Mouse (Mus musculus) yolk sac, embryonic 10.5 days (tissue): ENCODE measurements around the gene Ankmy1.

Experiments
- DNase-seq: peaks from one replicate; pipeline ENCODE4 v3.0.0-alpha.2; 2017; ENCODE audit warnings: low spot score

Gene Ankmy1

GRCm38 (mm10) chr1:92830626-92831187 lies 72.0 kb downstream of the Ankmy1 start:
- no peak for DNase-seq

DNA sequence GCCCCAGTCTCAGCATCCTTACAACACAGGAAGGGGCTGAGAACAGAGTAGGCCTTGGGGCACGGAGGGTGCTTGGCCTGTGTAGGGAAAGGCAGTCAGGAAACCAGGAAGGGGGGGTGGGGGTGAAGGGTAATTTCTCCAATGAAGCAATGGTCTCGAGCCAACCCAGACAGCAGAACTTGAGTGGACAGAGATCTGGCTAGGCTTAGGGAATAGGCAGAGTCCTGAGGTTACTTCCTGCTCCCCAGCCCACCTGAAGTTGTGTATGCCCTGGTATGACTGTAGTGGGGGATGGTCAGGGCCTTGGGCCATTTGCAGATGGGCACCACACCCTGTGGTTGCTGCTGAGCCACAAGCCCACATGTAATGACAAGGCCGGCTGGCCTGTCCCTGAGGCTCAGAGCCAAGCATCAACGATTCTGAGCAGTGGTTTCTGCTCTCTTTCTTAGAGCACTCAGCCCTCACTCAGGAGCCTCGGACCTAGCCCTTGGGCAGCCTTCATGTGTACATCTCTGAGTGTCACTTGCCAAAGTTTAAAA lies 86.9 kb downstream of the Ankmy1 start:
- no peak for DNase-seq

DNA sequence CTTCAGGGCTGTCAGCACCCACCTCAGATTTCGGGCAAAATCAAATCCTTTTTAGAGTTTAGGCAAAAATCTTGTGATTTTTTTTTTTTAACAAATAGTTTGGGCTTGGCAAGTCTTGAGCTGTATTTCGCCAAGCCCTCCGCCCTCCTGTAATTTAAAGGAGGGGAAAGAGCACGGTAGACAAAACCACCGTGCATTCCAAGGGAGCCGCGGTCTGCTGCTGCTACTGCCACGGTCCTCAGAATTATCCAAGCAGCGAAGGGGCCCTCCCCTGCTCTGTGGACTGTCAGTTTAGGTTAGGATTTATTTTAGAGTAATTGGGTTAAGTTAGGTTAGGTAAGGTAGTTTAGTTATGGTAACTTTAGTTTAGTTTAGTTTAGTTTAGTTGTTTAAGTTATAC lies 87.6 kb downstream of the Ankmy1 start:
- no peak for DNase-seq

DNA sequence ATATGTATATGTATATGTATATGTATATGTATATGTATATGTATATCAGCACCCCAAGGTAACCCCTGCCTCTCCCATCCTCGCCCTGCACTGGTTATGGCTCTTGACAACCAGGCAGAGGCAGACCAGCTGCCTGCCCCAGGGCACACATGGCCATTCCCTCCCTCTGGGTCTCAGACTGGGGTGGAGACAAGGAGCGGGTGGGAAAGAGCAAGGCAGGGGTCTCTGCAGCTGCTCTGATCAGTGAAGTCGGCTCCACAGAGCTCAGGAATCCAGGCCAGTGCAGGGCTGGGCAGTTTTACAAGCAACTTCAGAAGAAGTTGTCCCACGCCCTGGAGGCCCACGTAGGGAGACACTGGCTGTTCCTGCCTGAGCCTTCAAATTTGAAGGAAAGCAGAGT lies 88.4 kb downstream of the Ankmy1 start:
- DNase-seq: no peak
